Mouse (Mus musculus) left cerebral cortex, postnatal 36 days (tissue): ENCODE data around the gene 9230102O04Rik. TPM values are rescaled to one million over a fixed set of nuclear protein-coding genes. Genes with fewer than 3 reads are reported as not detected.

Experiments
- DNase-seq, 2 experiments: peaks; one replicate each; pipeline ENCODE4 v3.0.0; 2021 to 2022; ENCODE audit warnings: low spot score in 2 of 2, mixed read lengths in 1 of 2
- intact Hi-C: fragments of 180-260 bp; cut with DNase I; formaldehyde crosslinking; loops from one replicate; pipeline ENCODE4 v1.15.1; 2025
- total RNA-seq, 2 experiments: library from RNA; stranded (reverse); gene quantifications; 2 replicates each; pipeline ENCODE4 v1.2.3; 2021

Gene 9230102O04Rik
- total RNA-seq, 2 experiments from 2014 or later = not detected

DNA sequence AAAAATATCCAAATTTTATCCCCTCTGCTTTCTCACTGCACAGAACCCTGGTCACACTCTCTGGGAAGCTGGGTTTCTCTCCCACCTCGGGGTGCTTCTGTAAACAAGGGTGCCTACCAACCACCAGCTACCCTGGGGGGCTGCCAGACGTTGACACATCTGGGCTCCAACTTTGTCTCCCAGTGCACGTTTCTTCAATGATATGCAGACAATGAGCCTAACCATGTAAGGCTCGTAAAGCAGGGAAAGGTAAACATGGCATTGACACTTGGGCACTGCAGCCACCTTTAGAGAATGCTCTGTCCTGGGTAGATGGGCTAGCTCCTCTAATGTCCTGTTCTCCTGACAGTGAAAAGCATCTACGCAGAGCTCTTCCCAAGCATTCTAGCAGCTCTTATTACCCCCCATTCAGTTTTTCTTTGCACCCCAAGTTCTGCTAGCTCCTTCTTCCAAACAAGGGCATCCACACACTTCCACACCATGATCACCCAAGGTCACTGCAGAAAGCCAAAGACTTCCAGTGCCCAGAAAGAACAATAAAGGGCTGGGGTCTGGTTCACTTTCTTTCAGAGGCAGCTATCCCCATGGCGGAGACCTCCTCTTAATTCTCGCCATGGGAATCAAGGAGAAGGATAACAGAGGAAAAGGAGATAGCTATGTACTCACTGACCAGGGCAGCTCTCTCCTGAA, 2.3 kb downstream of the 9230102O04Rik start:
- DNase-seq = no peak
- intact Hi-C loops = loop anchor here (10.0 kb wide), 3 partner anchors 118 to 1212 kb away; no protein-coding TSS in a partner anchor

- intact Hi-C loops = loop anchor here (10.0 kb wide), 3 partner anchors 119 to 1211 kb away; no protein-coding TSS in a partner anchor
- no peak for DNase-seq
Observed at GRCm38 (mm10) chr2:9886031-9886430, 3.3 kb downstream of the 9230102O04Rik start.

DNA sequence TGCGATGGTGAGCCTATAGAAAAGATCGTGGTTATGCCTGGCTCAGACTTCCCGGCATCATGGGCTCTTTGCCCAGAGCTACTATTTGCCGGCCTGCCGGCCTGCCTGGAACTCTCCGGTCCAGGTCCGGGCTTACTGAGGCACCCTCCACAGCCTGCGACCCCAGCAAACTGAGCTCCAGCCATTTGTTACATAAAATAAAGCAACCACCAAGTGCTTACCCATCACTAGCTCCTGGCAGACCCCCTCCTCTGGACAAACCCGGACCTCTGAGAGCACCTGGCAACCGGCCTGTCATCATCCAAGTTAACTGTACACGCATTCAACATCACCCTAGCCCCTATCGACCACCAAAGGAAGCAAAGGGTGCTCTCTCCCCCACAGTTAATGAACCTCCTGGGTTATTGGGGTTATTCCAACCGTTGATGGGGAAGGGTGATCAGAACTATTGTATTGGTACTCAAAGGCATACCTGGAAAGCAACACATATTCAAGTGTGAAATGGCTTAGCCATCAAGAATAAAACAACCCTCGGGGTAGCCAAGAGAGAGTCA, 4.0 kb downstream of the 9230102O04Rik start:
- intact Hi-C loops = loop anchor here (10.0 kb wide), 3 partner anchors 120 to 1210 kb away; no protein-coding TSS in a partner anchor
- DNase-seq = no peak

DNA sequence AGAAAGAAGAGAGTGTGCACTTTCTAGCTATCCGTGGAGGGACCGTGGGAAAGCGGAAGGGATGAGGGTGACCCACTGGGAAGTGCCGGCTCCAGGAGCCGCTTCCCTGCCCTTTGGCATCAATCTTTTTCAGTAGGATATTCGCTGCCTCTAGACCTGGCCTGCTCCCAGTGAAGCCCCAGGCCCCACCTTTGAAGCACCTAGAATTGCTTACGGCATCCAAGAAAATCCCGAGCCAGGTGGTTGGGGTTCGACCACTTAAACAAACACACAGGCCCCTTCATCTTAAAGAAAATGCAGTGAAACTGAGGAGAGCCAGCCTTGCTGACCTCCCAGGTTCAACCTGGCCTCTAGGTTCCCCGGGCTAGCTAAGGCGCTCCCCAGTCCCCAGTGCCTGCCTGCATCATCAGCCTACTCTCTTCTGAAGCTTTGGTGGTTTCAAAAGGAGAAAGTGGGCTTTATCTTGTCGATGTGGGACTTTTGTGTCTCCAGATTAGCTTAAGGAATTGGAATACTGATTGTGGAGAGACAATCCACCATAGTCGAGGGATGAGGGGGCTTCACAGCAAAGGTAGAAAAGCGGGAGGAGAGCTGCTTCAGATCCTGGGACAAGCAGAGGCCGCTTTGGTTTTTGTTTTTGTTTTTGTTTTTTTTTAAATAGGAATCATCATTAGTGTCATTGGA, 4.7 kb downstream of the 9230102O04Rik start:
- DNase-seq = no peak
- intact Hi-C loops = loop anchor here (5.0 to 10.0 kb wide), 4 partner anchors 120 to 1210 kb away; partner anchors contain the start of gene Sfmbt2

DNA sequence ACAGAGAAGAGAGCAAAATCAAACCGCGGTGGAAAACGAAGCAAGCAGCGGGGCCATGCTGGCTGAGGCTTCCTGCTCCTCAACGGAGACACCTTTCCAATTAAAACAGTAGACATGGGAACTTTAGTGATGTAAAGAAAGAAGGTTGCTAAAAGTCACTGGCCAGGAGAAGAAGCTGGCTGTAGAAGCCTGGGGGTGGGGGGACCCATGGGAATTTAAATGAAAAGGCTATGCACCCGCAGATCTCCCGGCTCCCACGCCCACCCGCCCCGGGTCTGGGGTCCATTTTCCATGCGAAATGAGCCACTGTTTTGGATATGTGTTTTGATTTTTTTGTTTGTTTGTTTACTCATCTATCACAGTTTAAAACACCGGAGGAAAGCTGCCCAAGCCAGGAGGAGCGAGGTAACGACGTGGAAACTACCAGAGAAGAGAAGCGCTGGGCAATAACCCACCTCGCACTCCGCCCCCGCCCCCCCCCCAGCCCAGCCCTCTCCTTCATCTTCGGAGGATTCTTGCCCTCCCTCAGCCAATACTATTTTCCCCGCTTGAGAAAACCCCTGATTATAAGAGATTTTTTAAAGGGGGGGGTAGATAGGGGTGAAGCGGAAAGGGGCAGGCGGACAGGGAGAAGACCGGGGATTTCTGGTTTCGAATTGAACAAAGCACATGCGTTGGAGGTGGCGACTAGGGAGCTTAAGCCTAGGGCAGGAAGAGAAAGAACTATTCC, 5.4 kb downstream of the 9230102O04Rik start:
- intact Hi-C loops = loop anchor here (5.0 to 10.0 kb wide), 4 partner anchors 121 to 1209 kb away; partner anchors contain the start of gene Sfmbt2

DNA sequence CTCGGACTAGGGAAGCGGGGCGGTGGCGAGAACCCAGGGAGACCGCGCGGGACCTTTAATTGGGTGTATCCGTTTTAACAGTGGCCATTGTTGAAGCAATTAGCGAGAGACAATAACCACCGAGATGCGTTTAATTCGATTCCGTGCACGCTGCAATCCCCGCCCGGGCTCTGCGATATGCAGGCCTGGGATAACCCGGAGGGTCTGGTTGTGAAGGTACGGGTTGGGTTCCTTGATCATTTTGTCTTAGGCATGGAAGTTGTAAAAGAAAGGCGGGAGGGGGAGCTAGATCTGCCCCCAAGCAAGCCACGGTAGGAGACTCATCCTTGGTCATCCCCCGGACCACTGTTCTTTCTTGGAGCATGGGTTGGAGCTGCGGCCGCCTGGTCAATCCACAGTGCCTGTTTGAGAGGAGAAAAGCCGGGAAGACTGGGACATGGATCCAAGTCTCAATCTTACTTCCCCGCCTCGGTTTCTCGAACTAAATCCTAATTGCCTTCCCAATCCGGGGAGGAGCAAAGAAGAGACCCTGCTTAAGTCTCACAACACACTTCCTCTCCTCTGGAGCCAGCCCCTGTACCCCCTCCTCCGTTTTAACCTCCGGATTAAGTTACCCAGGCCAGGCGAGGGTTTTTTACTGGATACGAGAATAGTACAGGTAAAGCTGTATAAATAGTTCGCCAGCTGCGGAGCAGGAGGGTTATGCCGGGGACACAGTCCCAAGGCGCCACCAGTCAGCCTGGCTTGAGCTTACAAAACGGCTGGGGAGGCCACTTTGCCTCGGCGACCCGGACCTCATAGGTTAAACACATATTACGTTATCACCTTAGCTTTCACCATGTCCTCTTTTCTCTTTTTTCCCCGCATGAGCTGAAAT, 6.2 kb downstream of the 9230102O04Rik start:
- intact Hi-C loops = loop anchor here (5.0 to 10.0 kb wide), 4 partner anchors 122 to 1208 kb away; partner anchors contain the start of gene Sfmbt2
- no peak for DNase-seq

More for the DNA sequence above, 5.4 kb downstream of the 9230102O04Rik start:
- no peak for DNase-seq

GRCm38 (mm10) chr2:9882371-9882925, 6.9 kb downstream of the 9230102O04Rik start:
- intact Hi-C loops = loop anchor here (5.0 to 10.0 kb wide), 4 partner anchors 122 to 1208 kb away; partner anchors contain the start of gene Sfmbt2
- DNase-seq = no peak

DNA sequence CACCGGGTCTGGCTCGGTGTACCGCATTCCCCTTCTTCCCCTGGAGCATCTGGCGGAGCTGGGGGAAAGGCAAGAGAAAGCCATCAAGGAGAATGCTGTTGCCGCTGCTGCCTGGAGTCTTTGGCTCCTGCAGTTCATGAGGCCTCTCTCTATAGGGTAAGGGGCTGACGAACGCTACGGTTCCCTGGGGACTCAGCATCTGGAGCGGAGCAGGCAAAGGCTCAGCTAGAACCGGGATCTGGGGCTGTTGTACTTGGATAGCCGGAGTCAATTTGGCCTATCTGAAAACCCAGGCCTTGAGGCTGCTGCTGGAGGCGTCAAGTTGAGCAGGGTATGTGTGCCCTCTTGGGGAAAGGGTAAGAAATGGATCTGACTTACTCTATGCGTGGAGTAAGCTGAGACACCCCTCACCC, 7.7 kb downstream of the 9230102O04Rik start:
- intact Hi-C loops = loop anchor here (5.0 to 10.0 kb wide), 4 partner anchors 123 to 1207 kb away; partner anchors contain the start of gene Sfmbt2
- no peak for DNase-seq

GRCm38 (mm10) chr2:9881051-9881591, 8.2 kb downstream of the 9230102O04Rik start, which contains the start of gene 4930412O13Rik:
Gene 4930412O13Rik, plus strand, starts transcription at chr2:9881252.
- no peak for DNase-seq
- intact Hi-C loops = loop anchor here (5.0 to 10.0 kb wide), 4 partner anchors 124 to 1206 kb away; partner anchors contain the start of gene Sfmbt2

DNA sequence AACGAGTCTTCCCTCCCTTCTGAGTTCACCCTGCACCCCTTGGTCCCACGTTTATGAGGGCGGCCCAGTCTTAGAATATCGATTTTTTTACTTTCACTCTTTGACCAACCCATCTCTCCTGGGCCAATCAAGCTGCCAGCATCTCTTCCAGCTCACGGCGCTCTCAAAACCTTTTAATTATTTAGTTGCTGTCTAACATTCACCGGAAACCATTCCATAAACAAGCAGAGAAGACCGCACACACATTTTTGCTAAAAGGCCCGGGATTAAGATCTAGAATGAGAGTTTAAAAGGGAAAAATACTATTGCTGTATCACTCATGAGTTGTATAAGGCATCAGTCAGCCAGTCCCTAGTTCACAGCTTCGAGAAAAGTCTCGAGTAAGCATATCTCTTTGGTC, 9.1 kb downstream of the 9230102O04Rik start:
- intact Hi-C loops = loop anchor here (5.0 to 10.0 kb wide), 4 partner anchors 125 to 1205 kb away; partner anchors contain the start of gene Sfmbt2
- no peak for DNase-seq

DNA sequence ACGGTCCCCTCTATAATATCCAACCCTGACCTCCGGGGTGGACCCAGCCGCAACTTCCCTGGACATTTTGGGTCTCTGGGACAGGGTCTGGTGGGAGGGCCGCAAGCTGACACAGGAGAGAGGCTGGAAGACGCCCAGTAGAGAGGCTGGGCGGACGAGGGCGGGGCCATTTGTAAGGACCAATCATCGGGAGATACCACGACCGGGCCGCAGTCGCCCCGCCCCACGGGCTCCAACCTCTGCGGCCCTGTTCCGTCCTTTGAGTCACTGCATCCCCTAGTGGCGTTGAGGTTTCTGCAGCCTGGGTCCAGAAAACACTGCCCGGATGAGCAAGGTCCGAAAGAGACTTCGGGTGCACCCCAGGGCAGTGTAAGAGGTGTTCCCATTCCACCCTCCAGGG, 9.8 kb downstream of the 9230102O04Rik start:
- intact Hi-C loops = no loop called here
- DNase-seq = no peak

- intact Hi-C loops = no loop called here
- no peak for DNase-seq
Observed at GRCm38 (mm10) chr2:9879092-9879491, 10.2 kb downstream of the 9230102O04Rik start.

DNA sequence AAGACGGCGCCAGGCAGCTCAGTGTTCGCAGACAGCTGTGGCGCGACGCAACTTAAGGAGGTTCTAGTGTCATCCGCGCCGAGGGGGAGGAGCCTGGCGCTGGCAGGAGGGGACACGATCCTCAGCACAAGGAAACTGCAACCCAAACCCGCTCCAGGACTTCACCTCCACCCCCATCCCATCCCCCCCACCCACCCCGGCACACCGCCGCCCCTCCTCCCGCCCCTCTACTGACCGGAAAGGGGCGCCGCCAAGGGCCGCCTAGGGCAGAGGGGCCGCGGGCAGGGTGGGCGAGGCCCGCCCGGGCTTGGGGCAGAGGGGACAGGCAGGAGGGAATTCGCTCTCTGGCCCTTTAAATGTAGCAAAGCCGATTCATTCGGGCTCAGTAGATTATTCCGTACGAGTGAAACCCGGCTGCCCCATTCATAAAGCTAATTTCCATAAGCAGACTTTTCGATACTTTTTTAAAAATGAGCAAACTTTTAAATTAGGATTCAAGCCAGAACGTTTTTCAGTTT, 10.7 kb downstream of the 9230102O04Rik start:
- intact Hi-C loops = no loop called here
- no peak for DNase-seq

DNA sequence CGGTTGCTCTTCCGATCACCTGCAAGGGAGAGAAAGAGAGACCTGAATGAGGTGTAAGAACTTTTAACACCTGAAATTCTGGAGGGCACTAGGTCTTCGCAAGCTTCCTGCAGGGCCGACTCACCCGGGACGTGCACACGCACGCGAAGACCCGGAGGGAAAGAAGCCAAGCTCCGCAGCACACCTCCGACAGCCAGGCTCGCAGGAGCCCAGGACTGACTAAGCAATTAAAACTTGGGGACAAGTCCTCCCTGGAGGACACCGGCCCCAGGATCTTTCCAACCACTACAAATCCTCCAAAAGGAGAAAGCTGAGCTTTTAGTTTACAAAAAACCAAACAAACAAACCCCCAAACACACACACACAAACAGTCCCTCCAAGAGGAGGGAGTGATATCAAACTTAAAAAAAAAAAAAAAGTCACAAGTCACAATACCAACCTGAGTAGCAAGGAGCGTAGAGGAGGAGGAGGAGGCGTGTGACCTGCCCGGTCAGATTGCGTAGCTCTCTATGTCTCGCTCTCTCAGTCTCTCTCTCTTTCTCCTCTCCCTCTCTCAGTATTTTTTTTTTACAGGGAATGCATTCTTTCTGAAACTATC, 11.3 kb downstream of the 9230102O04Rik start:
- DNase-seq = no peak
- intact Hi-C loops = no loop called here

- DNase-seq = no peak
- intact Hi-C loops = no loop called here
Observed at GRCm38 (mm10) chr2:9877326-9877690, 12.0 kb downstream of the 9230102O04Rik start.

GRCm38 (mm10) chr2:9876621-9877325, 12.6 kb downstream of the 9230102O04Rik start:
- no peak for DNase-seq
- intact Hi-C loops = no loop called here
